Mouse (Mus musculus): Measurements from ENCODE around the gene Leap2. TPM values are rescaled to one million over a fixed set of nuclear protein-coding genes. Genes with fewer than 3 reads are reported as not detected.

Gene Leap2
- not detected in 2 replicates for polyA plus RNA-seq (2012; rRNA removed)

GRCm38 (mm10) chr11:53423036-53423435 lies at the start of gene Leap2:
TSS of gene Leap2 (minus strand) at chr11:53423170.
- Histone ChIP-seq H3K27me3 (ENCODE audit: control insufficient read depth, insufficient read depth, low read length) (no peaks in the 10 kb centered on the region), H3K36me3 (ENCODE audit: control insufficient read depth, insufficient read depth, low read length) (no peaks in the 10 kb centered on the region), H3K4me3 (ENCODE audit: control insufficient read depth, low read depth, low read length) (no peak within 1 kb of the TSS), H3K4me1 (ENCODE audit: control insufficient read depth, insufficient read depth, low read length) (no peaks in the 10 kb centered on the region), H3K27ac (ENCODE audit: control insufficient read depth, insufficient read depth, low read depth, low read length) (no peak within 1 kb of the TSS)
- TF ChIP-seq POLR2A (IDR thresholded peaks at IDR 0.05; ENCODE audit: control insufficient read depth, low read depth, low read length) (no peak), CTCF (IDR thresholded peaks at IDR 0.05; ENCODE audit: control insufficient read depth, insufficient read depth, insufficient replicate concordance, low read depth, low read length) (no peak)

GRCm38 (mm10) chr11:53472709-53473108 lies 49.7 kb upstream of the Leap2 start:
- Histone ChIP-seq H3K27ac (ENCODE audit: control insufficient read depth, insufficient read depth, low read depth, low read length) (no peak overlapping the region), H3K4me3 (ENCODE audit: control insufficient read depth, low read depth, low read length) (no peak overlapping the region), H3K27me3 (ENCODE audit: control insufficient read depth, insufficient read depth, low read length) (no peaks in the 10 kb centered on the region), H3K4me1 (ENCODE audit: control insufficient read depth, insufficient read depth, low read length) (peaks cover 12% of the 10 kb centered on the region), H3K36me3 (ENCODE audit: control insufficient read depth, insufficient read depth, low read length) (no peaks in the 10 kb centered on the region)
- TF ChIP-seq POLR2A (IDR thresholded peaks at IDR 0.05; ENCODE audit: control insufficient read depth, low read depth, low read length), result no peak

GRCm38 (mm10) chr11:53469968-53470695 lies 47.2 kb upstream of the Leap2 start, which contains the start of gene Gm9837:
TSS of gene Gm9837 (minus strand) at chr11:53470479.
- Histone ChIP-seq H3K4me1 (ENCODE audit: control insufficient read depth, insufficient read depth, low read length) (peaks cover 14% of the 10 kb centered on the region), H3K36me3 (ENCODE audit: control insufficient read depth, insufficient read depth, low read length) (no peaks in the 10 kb centered on the region), H3K4me3 (ENCODE audit: control insufficient read depth, low read depth, low read length) (peak within 1 kb of the TSS; percentile 83), H3K27ac (ENCODE audit: control insufficient read depth, insufficient read depth, low read depth, low read length) (peak within 1 kb of the TSS; percentile 34; the same call in 1 of the 2 replicates), H3K27me3 (ENCODE audit: control insufficient read depth, insufficient read depth, low read length) (no peaks in the 10 kb centered on the region)
- TF ChIP-seq POLR2A (IDR thresholded peaks at IDR 0.05; ENCODE audit: control insufficient read depth, low read depth, low read length) (peak; percentile 40; the same call in 1 of the 2 replicates), CTCF (IDR thresholded peaks at IDR 0.05; ENCODE audit: control insufficient read depth, insufficient read depth, insufficient replicate concordance, low read depth, low read length) (peak; percentile 93; the same call in 1 of the 2 replicates)

- H3K4me1 ChIP-seq (ENCODE audit: control insufficient read depth, insufficient read depth, low read length), result peaks cover 14% of the 10 kb centered on the region
- no peaks in the 10 kb centered on the region for H3K27me3 ChIP-seq (ENCODE audit: control insufficient read depth, insufficient read depth, low read length)
- H3K36me3 ChIP-seq (ENCODE audit: control insufficient read depth, insufficient read depth, low read length), result no peaks in the 10 kb centered on the region
- H3K27ac ChIP-seq (ENCODE audit: control insufficient read depth, insufficient read depth, low read depth, low read length), result no peak overlapping the region
- no peak for TF ChIP-seq POLR2A (IDR thresholded peaks at IDR 0.05; ENCODE audit: control insufficient read depth, low read depth, low read length)
- TF ChIP-seq CTCF (IDR thresholded peaks at IDR 0.05; ENCODE audit: control insufficient read depth, insufficient read depth, insufficient replicate concordance, low read depth, low read length), result no peak
- H3K4me3 ChIP-seq (ENCODE audit: control insufficient read depth, low read depth, low read length), result peak overlapping the region; percentile 83
Measured at GRCm38 (mm10) chr11:53469294-53469967, 46.5 kb upstream of the Leap2 start.

- TF ChIP-seq CTCF (IDR thresholded peaks at IDR 0.05; ENCODE audit: control insufficient read depth, insufficient read depth, insufficient replicate concordance, low read depth, low read length), result peak; percentile 69; the same call in 1 of the 2 replicates
- no peak; the same call in 1 of the 2 replicates for TF ChIP-seq POLR2A (IDR thresholded peaks at IDR 0.05; ENCODE audit: control insufficient read depth, low read depth, low read length)
- peaks cover 28% of the 10 kb centered on the region for H3K4me1 ChIP-seq (ENCODE audit: control insufficient read depth, insufficient read depth, low read length)
Measured at GRCm38 (mm10) chr11:53466231-53466971, 43.4 kb upstream of the Leap2 start.

GRCm38 (mm10) chr11:53463551-53464424 lies 40.8 kb upstream of the Leap2 start:
- H3K36me3 ChIP-seq (ENCODE audit: control insufficient read depth, insufficient read depth, low read length), result no peaks in the 10 kb centered on the region
- peak overlapping the region; percentile 49 for H3K4me3 ChIP-seq (ENCODE audit: control insufficient read depth, low read depth, low read length)
- H3K4me1 ChIP-seq (ENCODE audit: control insufficient read depth, insufficient read depth, low read length), result peaks cover 16% of the 10 kb centered on the region
- H3K27me3 ChIP-seq (ENCODE audit: control insufficient read depth, insufficient read depth, low read length), result peaks cover 2% of the 10 kb centered on the region; the same call in 1 of the 2 replicates
- TF ChIP-seq CTCF (IDR thresholded peaks at IDR 0.05; ENCODE audit: control insufficient read depth, insufficient read depth, insufficient replicate concordance, low read depth, low read length) (no peak), POLR2A (IDR thresholded peaks at IDR 0.05; ENCODE audit: control insufficient read depth, low read depth, low read length) (no peak; the same call in 1 of the 2 replicates)
- no peak overlapping the region for H3K27ac ChIP-seq (ENCODE audit: control insufficient read depth, insufficient read depth, low read depth, low read length)

More at GRCm38 (mm10) chr11:53466231-53466971, 43.4 kb upstream of the Leap2 start:
- Histone ChIP-seq H3K4me3 (ENCODE audit: control insufficient read depth, low read depth, low read length) (peak overlapping the region; percentile 52), H3K27ac (ENCODE audit: control insufficient read depth, insufficient read depth, low read depth, low read length) (no peak overlapping the region), H3K27me3 (ENCODE audit: control insufficient read depth, insufficient read depth, low read length) (peaks cover 2% of the 10 kb centered on the region; the same call in 1 of the 2 replicates), H3K36me3 (ENCODE audit: control insufficient read depth, insufficient read depth, low read length) (no peaks in the 10 kb centered on the region)

Data from testis, adult 2 months (tissue).